Mouse (Mus musculus) testis, postnatal 10 days (tissue): ENCODE measurements around the gene Zfp865.

Source experiments
- DNase-seq: peaks from one replicate; pipeline ENCODE4 v3.0.0; 2021; ENCODE audit warnings: low spot score

The Zfp865 gene

GRCm38 (mm10) chr7:5080815-5081214 lies 60.6 kb downstream of the Zfp865 start:
- DNase-seq = peak; percentile 40

GRCm38 (mm10) chr7:5081241-5081640 lies 61.1 kb downstream of the Zfp865 start:
- peak; percentile 39 for DNase-seq

GRCm38 (mm10) chr7:5081939-5082338 lies 61.8 kb downstream of the Zfp865 start:
- DNase-seq = peak; percentile 40

- peak; percentile 44 for DNase-seq
Measured at GRCm38 (mm10) chr7:5083325-5084105, 63.3 kb downstream of the Zfp865 start.

- no peak for DNase-seq
Measured at GRCm38 (mm10) chr7:5085512-5085911, 65.3 kb downstream of the Zfp865 start.
